Mouse (Mus musculus): ENCODE data around the gene Chuk.
A peak's percentile ranks its signal among the peaks of the same experiment; 100 is the strongest.
"Not testable (repeated sequence)": the region's sequence is repeated elsewhere in the genome, so short reads cannot be mapped to it uniquely, and the experiment has no call there.

Chuk gene

GRCm38 (mm10) chr19:44106831-44107660 is at the start of gene Chuk:
Chuk (minus strand) TSS chr19:44107480.
- peak; percentile 95 for DNase-seq

- no peak for DNase-seq
These were observed 49.7 kb upstream of the Chuk start for GRCm38 (mm10) chr19:44157005-44157404.

- no peak for DNase-seq
These were observed 46.5 kb upstream of the Chuk start for GRCm38 (mm10) chr19:44153781-44154180.

- no peak for DNase-seq
These were observed 41.7 kb upstream of the Chuk start for GRCm38 (mm10) chr19:44148991-44149390.

- no peak for DNase-seq
These were observed 41.1 kb upstream of the Chuk start for GRCm38 (mm10) chr19:44148345-44148744.

- DNase-seq, result no peak
These were observed 39.7 kb upstream of the Chuk start for GRCm38 (mm10) chr19:44146951-44147350.

- no peak for DNase-seq
These were observed 39.2 kb upstream of the Chuk start for GRCm38 (mm10) chr19:44146568-44146879.

- peak; percentile 86 for DNase-seq
These were observed 38.7 kb upstream of the Chuk start, which contains the start of gene Bloc1s2 for GRCm38 (mm10) chr19:44145702-44146567. Bloc1s2 (minus strand) TSS chr19:44146446.

GRCm38 (mm10) chr19:44144366-44144765 is 37.1 kb upstream of the Chuk start:
- DNase-seq, result no peak

- no peak for DNase-seq
These were observed 28.7 kb upstream of the Chuk start for GRCm38 (mm10) chr19:44135960-44136485.

GRCm38 (mm10) chr19:44135072-44135959 is 28.0 kb upstream of the Chuk start, which contains the start of gene Cwf19l1:
Cwf19l1 (minus strand) TSS chr19:44135876.
- DNase-seq, result peak; percentile 90

- no peak for DNase-seq
These were observed 25.6 kb upstream of the Chuk start for GRCm38 (mm10) chr19:44132917-44133316.

GRCm38 (mm10) chr19:44128560-44128959 is 21.3 kb upstream of the Chuk start:
- DNase-seq, result no peak

GRCm38 (mm10) chr19:44127729-44128497 is 20.6 kb upstream of the Chuk start:
- DNase-seq, result no peak

- no peak for DNase-seq
These were observed 13.9 kb upstream of the Chuk start for GRCm38 (mm10) chr19:44121137-44121536.

- not testable (repeated sequence) for DNase-seq
These were observed 13.4 kb upstream of the Chuk start for GRCm38 (mm10) chr19:44120686-44121085.

GRCm38 (mm10) chr19:44117793-44118192 is 10.5 kb upstream of the Chuk start:
- no peak for DNase-seq

GRCm38 (mm10) chr19:44111706-44112105 is 4.4 kb upstream of the Chuk start:
- DNase-seq, result no peak

- DNase-seq, result no peak
These were observed 3.1 kb upstream of the Chuk start for GRCm38 (mm10) chr19:44110356-44110755.

- no peak for DNase-seq
These were observed 1.7 kb upstream of the Chuk start for GRCm38 (mm10) chr19:44108996-44109395.

- DNase-seq, result no peak
These were observed 611 bp upstream of the Chuk start for GRCm38 (mm10) chr19:44107661-44108521.
